Mouse (Mus musculus) heart, adult 2 months (tissue): Measurements from ENCODE around the gene Wrap53.

Experiments
- CTCF ChIP-seq: fragments of 200-600 bp; IDR thresholded peaks from 2 replicates; pipeline ENCODE4 v1.8.1; 2022; ENCODE audit warnings: antibody characterized with exemption, mild to moderate bottlenecking, moderate library complexity
- POLR2A ChIP-seq: fragments of 200-500 bp; IDR thresholded peaks from 2 replicates; pipeline ENCODE4 v1.6.1; 2011; ENCODE audit warnings: mild to moderate bottlenecking, low read depth, low read length, control low read depth; ENCODE audit not compliant: insufficient read depth

DNA sequence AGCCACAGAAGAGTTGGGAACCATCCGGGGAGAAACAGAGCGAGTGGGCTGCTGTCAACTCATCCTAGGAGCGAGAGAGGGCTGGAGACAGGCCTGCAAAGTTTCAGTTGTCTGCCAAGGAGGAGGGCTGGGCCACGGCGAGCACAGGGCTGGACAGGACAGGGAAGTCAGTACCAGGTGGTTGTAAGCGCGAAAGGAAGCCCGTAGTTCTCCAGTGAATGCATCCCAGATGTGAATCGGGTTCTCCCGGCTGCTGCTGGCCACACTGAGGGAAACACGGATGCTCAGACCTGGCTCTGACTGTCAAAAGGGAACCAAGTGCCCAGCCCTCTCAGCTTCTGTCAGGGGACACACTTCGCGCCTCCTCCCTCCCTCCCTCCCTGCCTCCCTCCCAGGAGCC lies 16.7 kb downstream of the Wrap53 start:
- TF ChIP-seq CTCF: no peak
- no peak for TF ChIP-seq POLR2A
